ENCODE assay signal across 8 mouse cellular contexts in the genomic region with DNA sequence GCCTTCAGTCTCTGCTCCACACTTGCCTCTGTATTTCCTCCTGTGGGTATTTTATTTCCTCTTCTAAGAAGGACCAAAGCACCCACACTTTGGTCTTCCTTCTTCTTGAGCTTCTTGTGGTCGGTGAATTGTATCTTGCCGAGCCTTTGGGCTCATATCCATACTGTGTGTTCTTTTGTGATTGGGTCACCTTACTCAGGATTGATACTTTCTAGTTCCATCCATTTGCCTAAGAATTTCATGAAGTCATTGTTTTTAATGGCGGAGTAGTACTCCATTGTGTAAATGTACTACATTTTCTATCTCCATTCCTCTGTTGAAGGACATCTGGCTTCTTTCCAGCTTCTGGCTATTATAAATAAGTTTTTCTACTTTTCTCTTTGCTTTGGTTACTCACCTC. TPM values are rescaled to one million over a fixed set of nuclear protein-coding genes. Genes with fewer than 3 reads are reported as not detected.
DNase-seq lines count a peak whose midpoint lies in the region; TF ChIP-seq lines count a peak whose summit lies in the region.

No protein-coding gene starts in this region.

- H3K9ac ChIP-seq in MEL (ENCODE audit: control insufficient read depth, low read depth, low read length, poor library complexity, severe bottlenecking), result peak overlapping the region; percentile 57

- no peak for TF ChIP-seq EP300 in MEL (IDR thresholded peaks at IDR 0.05; ENCODE audit: low read depth in 1 of 2, low read length in 2 of 2)

- H3K4me1 ChIP-seq in heart, embryonic 10.5 days, result peaks cover 11% of the 10 kb centered on the region; the same call in 1 of the 2 replicates
- peaks cover 3 to 17% of the 10 kb centered on the region in 2 experiments; a peak in 3 of 4 replicates for H3K4me1 ChIP-seq in MEL (ENCODE audit: control insufficient read depth in 1 of 2, insufficient read depth in 2 of 2, low read length in 2 of 2)
- H3K4me1 ChIP-seq in hindbrain, embryonic 10.5 days (replicated peaks), result peaks cover 12% of the 10 kb centered on the region

- H3K27ac ChIP-seq in heart, embryonic 10.5 days, result peak overlapping the region; percentile 68
- H3K27ac ChIP-seq in MEL (ENCODE audit: control insufficient read depth, low read depth, low read length), result peak overlapping the region; percentile 67
- peak overlapping the region; percentile 89; the same call in 1 of the 2 replicates for H3K27ac ChIP-seq in hindbrain, embryonic 10.5 days
- peak overlapping the region; percentile 34 for H3K27ac ChIP-seq in macrophage

- 21% methylated on average over 3 of the region's 3 CpGs for WGBS in heart, embryonic 10.5 days
- 21% methylated on average over 3 of the region's 3 CpGs for WGBS in hindbrain, embryonic 10.5 days
- 3% methylated on average over 3 of the region's 3 CpGs for WGBS in macrophage (ENCODE audit: missing documents)

- H3K36me3 ChIP-seq in heart, embryonic 10.5 days, result no peaks in the 10 kb centered on the region
- H3K36me3 ChIP-seq in MEL (ENCODE audit: control insufficient read depth in 1 of 2, insufficient read depth in 2 of 2, low read length in 2 of 2), result peaks cover 0 to 12% of the 10 kb centered on the region in 2 experiments; a peak in 2 of 4 replicates
- no peaks in the 10 kb centered on the region for H3K36me3 ChIP-seq in hindbrain, embryonic 10.5 days
- no peaks in the 10 kb centered on the region for H3K36me3 ChIP-seq in macrophage (ENCODE audit: inconsistent target)

- DNase-seq in heart, embryonic 10.5 days (ENCODE audit: low spot score), result no peak
- DNase-seq in heart, postnatal 25 days (ENCODE audit: low spot score), result no peak
- no peak for DNase-seq in MEL (ENCODE audit: low read depth, low spot score)
- DNase-seq in hindbrain, embryonic 10.5 days (ENCODE audit: low spot score), result no peak
- DNase-seq in spleen, postnatal 4 days (ENCODE audit: low spot score in 2 of 2), result no peak
- no peak for DNase-seq in thymus, postnatal 10 days (ENCODE audit: low spot score in 2 of 2)
- no peak for DNase-seq in gastrocnemius, postnatal 10 days

- no peak for TF ChIP-seq POLR2A in MEL (IDR thresholded peaks at IDR 0.05; ENCODE audit: control insufficient read depth in 1 of 2, insufficient read depth in 1 of 2, low read depth in 1 of 2, low read length in 2 of 2, poor library complexity in 1 of 2)

- peak overlapping the region; percentile 64 for H3K4me3 ChIP-seq in heart, embryonic 10.5 days
- H3K4me3 ChIP-seq in MEL (ENCODE audit: control insufficient read depth in 1 of 2, insufficient read depth in 1 of 2, low read depth in 2 of 2, low read length in 2 of 2) (peak overlapping the region; percentile 51 to 52), macrophage (ENCODE audit: inconsistent target) (peak overlapping the region; percentile 26)
- H3K4me3 ChIP-seq in hindbrain, embryonic 10.5 days, result peak overlapping the region; percentile 69

- no peak for TF ChIP-seq RAD21 in MEL (IDR thresholded peaks at IDR 0.05; ENCODE audit: low read depth, low read length)

- H3K27me3 ChIP-seq in heart, embryonic 10.5 days (ENCODE audit: insufficient read depth, poor library complexity, severe bottlenecking), result no peaks in the 10 kb centered on the region
- H3K27me3 ChIP-seq in MEL (ENCODE audit: control insufficient read depth in 1 of 2, insufficient read depth in 2 of 2, low read length in 2 of 2), result no peaks in the 10 kb centered on the region
- H3K27me3 ChIP-seq in hindbrain, embryonic 10.5 days (ENCODE audit: insufficient read depth, poor library complexity, severe bottlenecking), result no peaks in the 10 kb centered on the region

- intact Hi-C loops in heart, postnatal 25 days (cut with DNase I), result loop anchor here (5.0 kb wide), 1 partner anchor 197 kb away; no protein-coding TSS in a partner anchor

- no peaks in the 10 kb centered on the region for H3K9me3 ChIP-seq in heart, embryonic 10.5 days
- H3K9me3 ChIP-seq in MEL (replicated peaks; ENCODE audit: insufficient read depth, low read length), result no peaks in the 10 kb centered on the region
- H3K9me3 ChIP-seq in hindbrain, embryonic 10.5 days, result no peaks in the 10 kb centered on the region

- no peak for TF ChIP-seq CTCF in MEL (IDR thresholded peaks at IDR 0.05 in 2 of 3, conservative IDR thresholded peaks at IDR 0.05 in 1 of 3; ENCODE audit: control insufficient read depth in 1 of 3, insufficient read depth in 1 of 3, low read depth in 2 of 3, low read length in 3 of 3, poor library complexity in 1 of 3, severe bottlenecking in 1 of 3)

- H3K79me2 ChIP-seq in MEL (ENCODE audit: control insufficient read depth, insufficient read depth, low read length, poor library complexity) (peaks cover 8% of the 10 kb centered on the region), macrophage (ENCODE audit: inconsistent target) (no peaks in the 10 kb centered on the region)

TF ChIP-seq in MEL, 35 proteins besides CTCF, POLR2A, EP300 and RAD21:
- no peak for TF ChIP-seq CHD1 (IDR thresholded peaks at IDR 0.05; ENCODE audit: low read depth, low read length)
- TF ChIP-seq MEF2A (IDR thresholded peaks at IDR 0.05; ENCODE audit: extremely low read depth, insufficient replicate concordance, low read depth, low read length, poor library complexity, severe bottlenecking), result no peak
- TF ChIP-seq USF2 (IDR thresholded peaks at IDR 0.05; ENCODE audit: borderline replicate concordance in 1 of 2, insufficient read depth in 1 of 2, low read depth in 1 of 2, low read length in 2 of 2), result no peak
- TF ChIP-seq NELFE (IDR thresholded peaks at IDR 0.05; ENCODE audit: low read depth, low read length), result no peak
- no peak for TF ChIP-seq RCOR1 (IDR thresholded peaks at IDR 0.05; ENCODE audit: low read depth, low read length)
- no peak for TF ChIP-seq UBTF (IDR thresholded peaks at IDR 0.05; ENCODE audit: borderline replicate concordance, insufficient read depth, low read depth, low read length)
- no peak for TF ChIP-seq SIN3A (IDR thresholded peaks at IDR 0.05; ENCODE audit: low read length)
- no peak for TF ChIP-seq GATA1 (IDR thresholded peaks at IDR 0.05; ENCODE audit: low read depth, low read length)
- TF ChIP-seq ZKSCAN1 (IDR thresholded peaks at IDR 0.05; ENCODE audit: low read depth, low read length), result no peak
- no peak for TF ChIP-seq MYC (IDR thresholded peaks at IDR 0.05; ENCODE audit: low read depth, low read length)
- no peak for TF ChIP-seq MXI1 (IDR thresholded peaks at IDR 0.05; ENCODE audit: low read depth, low read length)
- TF ChIP-seq KAT2A (conservative IDR thresholded peaks at IDR 0.05; ENCODE audit: low read depth, low read length), result no peak
- no peak for TF ChIP-seq GABPA (IDR thresholded peaks at IDR 0.05; ENCODE audit: low read depth, low read length)
- no peak for TF ChIP-seq USF1 (IDR thresholded peaks at IDR 0.05; ENCODE audit: low read depth, low read length)
- TF ChIP-seq E2F4 (IDR thresholded peaks at IDR 0.05; ENCODE audit: borderline replicate concordance, low read depth, low read length), result no peak
- no peak for TF ChIP-seq SMC3 (IDR thresholded peaks at IDR 0.05; ENCODE audit: low read depth, low read length)
- no peak for TF ChIP-seq CHD2 (IDR thresholded peaks at IDR 0.05; ENCODE audit: low read length)
- no peak for TF ChIP-seq MAFK (IDR thresholded peaks at IDR 0.05; ENCODE audit: borderline replicate concordance, low read depth, low read length)
- TF ChIP-seq ETS1 (IDR thresholded peaks at IDR 0.05; ENCODE audit: low read depth, low read length), result no peak
- no peak for TF ChIP-seq JUND (IDR thresholded peaks at IDR 0.05; ENCODE audit: low read depth, low read length)
TF ChIP-seq in MEL: peak in this region for 0.

RNA-seq across cellular contexts. Expression of a gene that starts 0.4 kb away (rescaled TPM):
- polyA plus RNA-seq in heart, embryonic 10.5 days (2016; fragmentation: Nextera tagmentation; extraction: Ambion mirVana), result 28.4 and 30.4 TPM in 2 replicates
- total RNA-seq in heart, postnatal 25 days (2021), result 10 to 100 TPM; 78.7 to 87.6 TPM
- total RNA-seq in MEL (2012; rRNA removed), result 28.5 and 31.2 TPM in 2 replicates
- polyA plus RNA-seq in MEL (2012; ENCODE audit: insufficient read depth in 1 of 2, insufficient read length in 2 of 2, low read depth in 1 of 2, low replicate concordance in 2 of 2, missing spikeins in 1 of 2), result 10 to 100 TPM in 1 of 2 experiments, not detected in 1; 35.2 TPM
- polyA plus RNA-seq in hindbrain, embryonic 10.5 days (2016; fragmentation: Nextera tagmentation; extraction: Ambion mirVana), result 22.7 and 28.3 TPM in 2 replicates
- total RNA-seq in macrophage (2018; cell fraction: chromatin; rRNA removed), result 10 to 100 TPM in 18 of 26 experiments, 1 to 10 TPM in 8; 1.9 to 43.8 (median 20.9) TPM
- 10 to 100 TPM in 18 of 26 experiments, 1 to 10 TPM in 8; 7.2 to 13.0 (median 10.6) TPM for total RNA-seq in macrophage (2018; cell fraction: cytosol; rRNA removed)
- 10 to 100 TPM in 15 of 26 experiments, 1 to 10 TPM in 11; 2.2 to 25.8 (median 10.9) TPM for total RNA-seq in macrophage (2018; cell fraction: nucleus; rRNA removed)
- 10.5 to 28.5 TPM (median 18.1 TPM) in 3 replicates for polyA plus RNA-seq in macrophage (2018)
- total RNA-seq in gastrocnemius, postnatal 10 days (2021), result 10 to 100 TPM; 29.2 to 35.5 TPM

RNA-seq across cellular contexts. Expression of a gene that starts 26.9 kb away (rescaled TPM):
- polyA plus RNA-seq in heart, embryonic 10.5 days (2016; fragmentation: Nextera tagmentation; extraction: Ambion mirVana), result 13.8 and 15.5 TPM in 2 replicates
- 10 to 100 TPM; 15.6 to 17.9 TPM for total RNA-seq in heart, postnatal 25 days (2021)
- 0.96 and 1.9 TPM in 2 replicates for total RNA-seq in MEL (2012; rRNA removed)
- polyA plus RNA-seq in MEL (2012; ENCODE audit: insufficient read depth in 1 of 2, insufficient read length in 2 of 2, low read depth in 1 of 2, low replicate concordance in 2 of 2, missing spikeins in 1 of 2), result 1 to 10 TPM in 1 of 2 experiments, not detected in 1; 5.9 TPM
- 12.2 and 16.3 TPM in 2 replicates for polyA plus RNA-seq in hindbrain, embryonic 10.5 days (2016; fragmentation: Nextera tagmentation; extraction: Ambion mirVana)
- total RNA-seq in macrophage (2018; cell fraction: chromatin; rRNA removed), result 10 to 100 TPM in 21 of 26 experiments, 1 to 10 TPM in 5; 5.8 to 53.8 (median 21.6) TPM
- 10 to 100 TPM in 14 of 26 experiments, 1 to 10 TPM in 12; 5.0 to 25.0 (median 12.8) TPM for total RNA-seq in macrophage (2018; cell fraction: cytosol; rRNA removed)
- 10 to 100 TPM in 20 of 26 experiments, 1 to 10 TPM in 6; 6.0 to 36.9 (median 18.4) TPM for total RNA-seq in macrophage (2018; cell fraction: nucleus; rRNA removed)
- polyA plus RNA-seq in macrophage (2018), result 7.0 to 13.9 TPM (median 10.2 TPM) in 3 replicates
- 10 to 100 TPM in 1 of 2 experiments, 1 to 10 TPM in 1; 9.8 to 10.1 TPM for total RNA-seq in gastrocnemius, postnatal 10 days (2021)

Comparison
In these comparisons a context has a peak if more than half of its experiments do, and no peak if none do; other contexts are left out.
1. H3K27ac ChIP-seq: peak in every context shown above with its lines; median percentile 89 in hindbrain, embryonic 10.5 days; 68 in heart, embryonic 10.5 days; 67 in MEL; 34 in macrophage.